Mouse (Mus musculus): ENCODE measurements around the gene Lsmem1.

DNA sequence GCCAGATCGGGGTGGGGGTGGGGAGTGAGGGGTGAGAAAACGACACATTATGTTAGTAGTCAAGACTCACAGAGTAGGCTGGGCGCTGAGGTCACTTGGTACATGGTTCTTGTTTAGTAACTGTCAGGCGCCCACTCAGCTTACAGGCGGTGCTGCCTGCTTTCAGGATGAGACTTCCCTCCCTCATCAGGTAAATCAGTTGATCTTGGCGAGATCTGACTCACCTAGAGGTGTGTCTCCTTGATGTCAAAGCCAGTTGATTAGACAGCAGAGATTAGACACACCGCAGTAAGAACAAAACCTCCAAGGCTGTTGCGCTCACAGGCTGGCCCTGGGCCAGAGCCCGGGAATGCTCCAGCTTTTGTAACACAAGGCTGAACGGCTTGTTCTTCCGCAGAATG is 44.5 kb upstream of the Lsmem1 start:
- TF ChIP-seq CTCF (IDR thresholded peaks at IDR 0.05; ENCODE audit: borderline replicate concordance, extremely low read depth, insufficient read depth, insufficient read length) (no peak), POLR2A (IDR thresholded peaks at IDR 0.05; ENCODE audit: borderline replicate concordance, extremely low read depth, insufficient read depth, insufficient read length, poor library complexity, severe bottlenecking) (no peak)

All from brain, embryonic 14.5 days (tissue).